Mouse (Mus musculus) intestine, embryonic 16.5 days (tissue): Measurements from ENCODE around the gene Sec16a. TPM values are rescaled to one million over a fixed set of nuclear protein-coding genes. Genes with fewer than 3 reads are reported as not detected.
A peak's percentile ranks its signal among the peaks of the same experiment; 100 is the strongest.

ENCODE experiments used
- ATAC-seq: fragments of 200-750 bp; cut with Nextera tagmentation; 2 replicates; pipeline ENCODE4 v1.8.0; 2017; ENCODE audit warnings: moderate TSS enrichment, moderate library complexity
- H3K27ac ChIP-seq: fragments of 300-500 bp; sonication (generic); 2 replicates; pipeline ENCODE4 v1.5.1; 2014; ENCODE audit warnings: mild to moderate bottlenecking, low read length
- H3K27me3 ChIP-seq: fragments of 300-500 bp; sonication (generic); replicated peaks from 2 replicates; pipeline ENCODE4 v1.6.1; 2014; ENCODE audit warnings: low read length, control low read depth, mixed read lengths; ENCODE audit not compliant: control insufficient read depth, insufficient read depth
- H3K36me3 ChIP-seq: fragments of 300-500 bp; sonication (generic); 2 replicates; pipeline ENCODE4 v1.6.1; 2014; ENCODE audit warnings: low read length, control low read depth; ENCODE audit not compliant: control insufficient read depth, insufficient read depth
- H3K4me1 ChIP-seq: fragments of 300-500 bp; sonication (generic); 2 replicates; pipeline ENCODE4 v1.6.1; 2014; ENCODE audit warnings: low read length, control low read depth, mixed read lengths; ENCODE audit not compliant: control insufficient read depth, insufficient read depth
- H3K4me2 ChIP-seq: fragments of 300-500 bp; sonication (generic); 2 replicates; pipeline ENCODE4 v1.6.1; 2014; ENCODE audit warnings: low read depth, low read length, control low read depth
- H3K4me3 ChIP-seq: fragments of 300-500 bp; sonication (generic); 2 replicates; pipeline ENCODE4 v1.5.1; 2014; ENCODE audit warnings: mild to moderate bottlenecking, low read length
- H3K9ac ChIP-seq: fragments of 300-500 bp; sonication (generic); 2 replicates; pipeline ENCODE4 v1.6.1; 2014; ENCODE audit warnings: low read depth, low read length
- H3K9me3 ChIP-seq: fragments of 300-500 bp; sonication (generic); 2 replicates; pipeline ENCODE4 v1.6.1; 2016; ENCODE audit warnings: low read length, control low read depth; ENCODE audit not compliant: control insufficient read depth
- WGBS: fragments of 180-500 bp; shearing (Covaris S2); extraction: QIAGEN DNeasy Blood & Tissue Kit; methylation state at CpG from one replicate; pipeline ENCODE4 v1.1.7; 2014; 5-methylcytosine and 5-hydroxymethylcytosine counted together
- polyA plus RNA-seq: library from polyadenylated mRNA; unstranded; fragments of >200 nt; fragmentation: Nextera tagmentation; extraction: Ambion mirVana; gene quantifications from 2 replicates; pipeline ENCODE4 v1.2.1, GENCODE M21; 2015

Sec16a gene
- polyA plus RNA-seq, 1 experiment from 2014 or later = 19.1 TPM

GRCm38 (mm10) chr2:26445666-26446445 is 840 bp upstream of the Sec16a start:
- ATAC-seq = peak; percentile 92
- Histone ChIP-seq H3K27ac (peak overlapping the region; percentile 76), H3K4me3 (peak overlapping the region; percentile 59), H3K36me3 (no peaks in the 10 kb centered on the region; the same call in 1 of the 2 replicates), H3K4me1 (peaks cover 20% of the 10 kb centered on the region), H3K4me2 (peak overlapping the region; percentile 78), H3K9ac (peak overlapping the region; percentile 69), H3K9me3 (no peaks in the 10 kb centered on the region), H3K27me3 (no peaks in the 10 kb centered on the region)
- under 1% methylated on average over 44 of the region's 44 CpGs for WGBS

- Histone ChIP-seq H3K9ac (peak overlapping the region; percentile 86), H3K36me3 (no peaks in the 10 kb centered on the region; the same call in none of the 2 replicates), H3K4me3 (peak overlapping the region; percentile 77), H3K4me1 (peaks cover 20% of the 10 kb centered on the region), H3K27ac (peak overlapping the region; percentile 78), H3K27me3 (no peaks in the 10 kb centered on the region), H3K4me2 (peak overlapping the region; percentile 72), H3K9me3 (no peaks in the 10 kb centered on the region)
- WGBS = 3% methylated on average over 15 of the region's 15 CpGs
- ATAC-seq = no peak
Measured at GRCm38 (mm10) chr2:26444368-26444767, 648 bp downstream of the Sec16a start.

DNA sequence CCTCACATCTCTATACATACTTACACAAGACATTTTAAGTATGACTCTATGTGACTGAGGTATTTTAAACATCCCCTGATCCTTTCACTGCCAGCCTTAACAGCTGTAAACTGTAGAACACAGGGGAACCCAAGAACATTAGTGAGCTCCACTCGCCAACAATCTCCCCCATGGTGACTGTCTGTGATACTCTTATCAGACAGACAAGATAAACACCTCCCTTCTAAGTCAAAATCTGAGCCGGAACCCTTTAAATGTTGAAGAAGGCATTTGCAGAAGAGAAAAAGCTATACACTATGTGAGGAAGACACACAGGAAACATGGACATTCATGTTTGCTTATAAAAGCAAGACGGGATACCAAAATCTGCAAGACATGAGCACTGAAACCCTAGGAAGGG is 1.1 kb downstream of the Sec16a start:
- H3K4me2 ChIP-seq = peak overlapping the region; percentile 72
- H3K36me3 ChIP-seq = no peaks in the 10 kb centered on the region; the same call in none of the 2 replicates
- no peak overlapping the region for H3K27ac ChIP-seq
- peak overlapping the region; percentile 77 for H3K4me3 ChIP-seq
- 23% methylated on average over 3 of the region's 3 CpGs for WGBS
- H3K27me3 ChIP-seq = no peaks in the 10 kb centered on the region
- no peaks in the 10 kb centered on the region for H3K9me3 ChIP-seq
- ATAC-seq = no peak
- H3K4me1 ChIP-seq = peaks cover 20% of the 10 kb centered on the region
- peak overlapping the region; percentile 86 for H3K9ac ChIP-seq

- Histone ChIP-seq H3K36me3 (peaks cover 2% of the 10 kb centered on the region), H3K4me3 (no peak overlapping the region), H3K9me3 (no peaks in the 10 kb centered on the region), H3K27ac (no peak overlapping the region), H3K4me2 (no peak overlapping the region), H3K9ac (no peak overlapping the region), H3K4me1 (peaks cover 20% of the 10 kb centered on the region), H3K27me3 (no peaks in the 10 kb centered on the region)
- no peak for ATAC-seq
- WGBS = 97% methylated on average over 1 of the region's 1 CpGs
Measured at GRCm38 (mm10) chr2:26442843-26443242, 2.2 kb downstream of the Sec16a start.

DNA sequence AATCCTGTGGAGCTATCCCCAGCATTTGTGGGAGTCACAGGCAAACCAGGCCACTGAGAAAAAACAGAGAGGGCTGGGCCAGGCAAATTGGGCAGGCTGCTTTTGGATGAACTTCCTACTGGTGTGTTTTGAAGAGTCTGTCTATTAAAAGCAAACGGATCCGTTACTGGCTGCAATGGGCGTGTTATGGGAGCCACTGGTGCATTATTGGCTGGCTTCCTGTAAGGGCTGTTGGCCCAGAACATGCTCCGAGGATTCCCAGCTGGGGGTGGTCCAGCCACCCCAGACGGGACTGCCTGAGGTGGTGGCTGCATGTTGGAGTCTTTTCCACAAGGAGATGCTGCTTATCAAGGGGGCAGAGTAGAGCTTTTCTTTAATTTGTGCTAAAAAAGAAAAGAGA is 3.3 kb downstream of the Sec16a start:
- no peaks in the 10 kb centered on the region for H3K27me3 ChIP-seq
- H3K4me1 ChIP-seq = peaks cover 16% of the 10 kb centered on the region
- WGBS = 75% methylated on average over 5 of the region's 5 CpGs
- no peaks in the 10 kb centered on the region for H3K9me3 ChIP-seq
- no peak overlapping the region for H3K4me3 ChIP-seq
- no peak overlapping the region for H3K9ac ChIP-seq
- H3K27ac ChIP-seq = no peak overlapping the region
- no peak for ATAC-seq
- no peak overlapping the region for H3K4me2 ChIP-seq
- H3K36me3 ChIP-seq = peaks cover 2% of the 10 kb centered on the region

- no peak overlapping the region for H3K27ac ChIP-seq
- peaks cover 12% of the 10 kb centered on the region for H3K4me1 ChIP-seq
- no peak for ATAC-seq
- no peak overlapping the region for H3K9ac ChIP-seq
- no peaks in the 10 kb centered on the region for H3K27me3 ChIP-seq
- 94% methylated on average over 4 of the region's 4 CpGs for WGBS
- no peaks in the 10 kb centered on the region for H3K9me3 ChIP-seq
- peaks cover 2% of the 10 kb centered on the region for H3K36me3 ChIP-seq
- H3K4me3 ChIP-seq = no peak overlapping the region
- no peak overlapping the region for H3K4me2 ChIP-seq
Measured at GRCm38 (mm10) chr2:26441261-26441660, 3.8 kb downstream of the Sec16a start.

DNA sequence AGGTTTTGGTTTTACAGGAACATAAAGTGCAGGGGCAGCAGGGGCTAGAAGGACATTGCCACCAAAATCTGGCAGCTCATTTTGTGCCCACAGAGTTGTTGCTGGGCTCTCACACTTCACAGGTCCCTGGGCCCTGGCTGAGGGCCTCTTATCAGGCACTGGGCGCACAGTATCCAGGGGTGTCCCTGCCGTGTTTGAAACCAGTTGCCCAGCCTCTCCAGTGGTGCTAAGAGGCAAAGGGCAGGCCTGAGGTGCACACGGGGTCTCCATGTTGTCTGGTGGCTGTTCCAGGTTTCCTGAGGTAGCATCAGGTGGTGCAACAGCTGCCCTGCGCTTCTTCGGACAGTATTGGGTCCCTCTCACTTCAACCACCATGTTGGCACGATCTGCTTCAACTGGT is 5.3 kb downstream of the Sec16a start:
- Histone ChIP-seq H3K4me3 (no peak overlapping the region), H3K27ac (no peak overlapping the region), H3K9ac (no peak overlapping the region), H3K4me1 (peaks cover 11% of the 10 kb centered on the region; the same call in 1 of the 2 replicates), H3K4me2 (no peak overlapping the region), H3K27me3 (no peaks in the 10 kb centered on the region), H3K9me3 (no peaks in the 10 kb centered on the region), H3K36me3 (peaks cover 8% of the 10 kb centered on the region)
- no peak for ATAC-seq
- WGBS = 91% methylated on average over 6 of the region's 6 CpGs

- peaks cover 10% of the 10 kb centered on the region for H3K36me3 ChIP-seq
- WGBS = 87% methylated on average over 7 of the region's 7 CpGs
- H3K27ac ChIP-seq = no peak overlapping the region
- H3K4me2 ChIP-seq = no peak overlapping the region
- no peak overlapping the region for H3K9ac ChIP-seq
- no peak overlapping the region for H3K4me3 ChIP-seq
- no peak for ATAC-seq
- no peaks in the 10 kb centered on the region for H3K9me3 ChIP-seq
- peaks cover 5% of the 10 kb centered on the region; the same call in 1 of the 2 replicates for H3K4me1 ChIP-seq
- no peaks in the 10 kb centered on the region for H3K27me3 ChIP-seq
Measured at GRCm38 (mm10) chr2:26438373-26438772, 6.6 kb downstream of the Sec16a start.

- H3K27ac ChIP-seq = no peak overlapping the region
- H3K9me3 ChIP-seq = no peaks in the 10 kb centered on the region
- 67% methylated on average over 4 of the region's 4 CpGs for WGBS
- no peak overlapping the region for H3K4me3 ChIP-seq
- H3K4me1 ChIP-seq = no peaks in the 10 kb centered on the region
- no peak overlapping the region for H3K4me2 ChIP-seq
- no peak overlapping the region for H3K9ac ChIP-seq
- peaks cover 12% of the 10 kb centered on the region for H3K36me3 ChIP-seq
- H3K27me3 ChIP-seq = no peaks in the 10 kb centered on the region
- no peak for ATAC-seq
Measured at GRCm38 (mm10) chr2:26437221-26437620, 7.8 kb downstream of the Sec16a start.
